25 mouse cellular contexts compared by ENCODE assay signal in the genomic region with DNA sequence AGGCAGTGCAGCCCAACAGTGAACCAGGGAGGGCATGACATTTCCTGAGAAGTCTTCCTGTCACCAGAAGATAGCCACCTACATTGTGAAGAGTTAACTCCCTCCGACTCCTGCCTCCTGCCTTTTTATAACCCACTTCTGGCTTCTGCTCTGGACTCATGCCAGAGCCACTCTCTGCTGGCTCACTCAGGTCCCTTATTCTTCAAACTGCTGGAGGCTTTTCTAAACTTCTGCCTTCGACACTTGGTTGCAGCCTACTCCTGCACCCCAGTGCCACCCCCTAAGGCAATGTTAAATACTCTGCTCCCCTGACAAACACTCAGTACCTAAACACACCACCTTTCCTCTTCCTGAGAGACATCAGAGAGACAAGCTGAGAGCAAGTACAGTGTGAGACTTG. TPM values are rescaled to one million over a fixed set of nuclear protein-coding genes. Genes with fewer than 3 reads are reported as not detected.
DNase-seq lines count a peak whose midpoint lies in the region; ATAC-seq lines count a peak whose summit lies in the region.
"Had no signal": no experiment of that assay in that cellular context is flagged by ENCODE, and none has a peak within 500 bp of the region (broad histone marks: within the 10 kb centered on the region; RNA-seq: fewer than 3 reads in every experiment).

No protein-coding gene starts in this region.

- no peak for DNase-seq in heart, postnatal 25 days (ENCODE audit: low spot score)
- DNase-seq in limb, embryonic 10.5 days (ENCODE audit: low spot score) = no peak
- peak; percentile 19 for DNase-seq in brain, adult 2 months (ENCODE audit: low read depth, low spot score)
- DNase-seq in lung, postnatal 10 days = peak; percentile 43
- DNase-seq in gastrocnemius, postnatal 4 days (ENCODE audit: low spot score in 2 of 2) = no peak
- DNase-seq: adrenal gland, postnatal 25 days; cerebellum, adult 11 months; cerebellum, postnatal 25 days; embryo, embryonic 11 days; gastrocnemius, adult 2 months; kidney, postnatal 4 days; retina, postnatal 1 day had no signal

- H3K4me2 ChIP-seq in heart, embryonic 13.5 days = peak overlapping the region; percentile 31; the same call in 1 of the 2 replicates
- H3K4me2 ChIP-seq in limb, embryonic 12.5 days = 0 out of 2 replicates have a peak overlapping the region, but pooled peaks have one; percentile 19
- H3K4me2 ChIP-seq: embryonic facial prominence, embryonic 13.5 days; forebrain, embryonic 12.5 days; heart, embryonic 12.5 days; kidney, embryonic 15.5 days; limb, embryonic 15.5 days had no signal

- no peaks in the 10 kb centered on the region for H3K36me3 ChIP-seq in heart, embryonic 13.5 days
- H3K36me3 ChIP-seq in limb, embryonic 12.5 days = no peaks in the 10 kb centered on the region
- no peaks in the 10 kb centered on the region for H3K36me3 ChIP-seq in limb, embryonic 10.5 days
- H3K36me3 ChIP-seq: embryonic facial prominence, embryonic 13.5 days; forebrain, embryonic 12.5 days; heart, embryonic 12.5 days; kidney, embryonic 15.5 days; limb, embryonic 15.5 days; midbrain, embryonic 10.5 days had no signal

- H3K4me1 ChIP-seq in heart, embryonic 13.5 days = peaks cover 23% of the 10 kb centered on the region
- peaks cover 23% of the 10 kb centered on the region for H3K4me1 ChIP-seq in limb, embryonic 12.5 days (replicated peaks)
- H3K4me1 ChIP-seq in limb, embryonic 10.5 days = peaks cover 19% of the 10 kb centered on the region

- peaks cover 73% of the 10 kb centered on the region for H3K27me3 ChIP-seq in heart, embryonic 13.5 days (replicated peaks)
- H3K27me3 ChIP-seq in limb, embryonic 12.5 days = no peaks in the 10 kb centered on the region
- H3K27me3 ChIP-seq in limb, embryonic 10.5 days (ENCODE audit: low read depth, poor library complexity, severe bottlenecking) = no peaks in the 10 kb centered on the region
- H3K27me3 ChIP-seq: forebrain, embryonic 12.5 days; kidney, embryonic 15.5 days; limb, embryonic 15.5 days had no signal

- H3K4me3 ChIP-seq in heart, embryonic 13.5 days = no peak overlapping the region
- no peak overlapping the region for H3K4me3 ChIP-seq in limb, embryonic 12.5 days (replicated peaks)
- H3K4me3 ChIP-seq in limb, embryonic 10.5 days = no peak overlapping the region
- H3K4me3 ChIP-seq: embryonic facial prominence, embryonic 13.5 days; erythroblast, embryonic 14.5 days; forebrain, embryonic 12.5 days; gastrocnemius, adult 2 months; heart, embryonic 12.5 days; kidney, embryonic 15.5 days; limb, embryonic 15.5 days; midbrain, embryonic 10.5 days had no signal

- H3K9ac ChIP-seq in heart, embryonic 13.5 days = peak overlapping the region; percentile 42; the same call in 1 of the 2 replicates
- H3K9ac ChIP-seq in limb, embryonic 12.5 days (replicated peaks) = no peak overlapping the region; the same call in 1 of the 2 replicates
- H3K9ac ChIP-seq: embryonic facial prominence, embryonic 13.5 days; forebrain, embryonic 12.5 days; heart, embryonic 12.5 days; kidney, embryonic 15.5 days; limb, embryonic 15.5 days; liver, embryonic 14.5 days had no signal

- H3K9me3 ChIP-seq in heart, embryonic 13.5 days = no peaks in the 10 kb centered on the region
- H3K9me3 ChIP-seq in limb, embryonic 12.5 days = no peaks in the 10 kb centered on the region
- no peaks in the 10 kb centered on the region for H3K9me3 ChIP-seq in limb, embryonic 10.5 days (replicated peaks)
- H3K9me3 ChIP-seq: embryonic facial prominence, embryonic 13.5 days; forebrain, embryonic 12.5 days; heart, embryonic 12.5 days; kidney, embryonic 15.5 days; limb, embryonic 15.5 days; midbrain, embryonic 10.5 days had no signal

- H3K27ac ChIP-seq in heart, embryonic 13.5 days (replicated peaks) = no peak overlapping the region
- H3K27ac ChIP-seq in limb, embryonic 12.5 days = peak overlapping the region; percentile 29; the same call in 1 of the 2 replicates
- no peak overlapping the region for H3K27ac ChIP-seq in limb, embryonic 10.5 days
- H3K27ac ChIP-seq: embryonic facial prominence, embryonic 13.5 days; forebrain, embryonic 12.5 days; gastrocnemius, adult 2 months; hindbrain, postnatal 0 days; kidney, embryonic 15.5 days; limb, embryonic 15.5 days; liver, embryonic 14.5 days; midbrain, embryonic 10.5 days had no signal

- intact Hi-C loops in heart, postnatal 25 days (cut with DNase I) = no loop called here

- WGBS in heart, embryonic 13.5 days = 8% methylated on average over 2 of the region's 2 CpGs
- WGBS in limb, embryonic 12.5 days = 21% methylated on average over 2 of the region's 2 CpGs
- 59% methylated on average over 2 of the region's 2 CpGs for WGBS in limb, embryonic 10.5 days

- no peak; the same call in 1 of the 2 replicates for ATAC-seq in heart, embryonic 13.5 days (ENCODE audit: extremely low read depth, insufficient number of reproducible peaks, low FRiP score, low TSS enrichment)
- ATAC-seq in limb, embryonic 12.5 days (ENCODE audit: insufficient number of reproducible peaks, insufficient read depth, low FRiP score, low TSS enrichment, low read depth) = no peak
- ATAC-seq: CD4-positive, CD25-positive, alpha-beta regulatory T cell, adult 4 months; hindbrain, postnatal 0 days; intestine, postnatal 0 days had no signal

RNA-seq across cellular contexts. Expression of gene Sox5, which starts 12.7 kb away (rescaled TPM):
- 11.2 and 12.1 TPM in 2 replicates for polyA plus RNA-seq in heart, embryonic 13.5 days (2015; fragmentation: Nextera tagmentation; extraction: Ambion mirVana)
- total RNA-seq in heart, postnatal 25 days (2021) = 1 to 10 TPM; 2.8 to 2.9 TPM
- 92.0 and 96.1 TPM in 2 replicates for polyA plus RNA-seq in limb, embryonic 12.5 days (2016; fragmentation: Nextera tagmentation; extraction: Ambion mirVana)
- 34.1 and 60.8 TPM in 2 replicates for polyA plus RNA-seq in limb, embryonic 10.5 days (2016; fragmentation: Nextera tagmentation; extraction: Ambion mirVana)
- 1 to 10 TPM; 3.3 to 3.9 TPM for total RNA-seq in gastrocnemius, postnatal 4 days (2021)
- polyA plus RNA-seq: erythroblast, embryonic 14.5 days had no signal

Comparison
In these comparisons a context has a peak if more than half of its experiments do, and no peak if none do; other contexts are left out.
1. DNase-seq: peak in brain, adult 2 months (single experiment) and lung, postnatal 10 days (single experiment); none in heart, postnatal 25 days (single experiment), limb, embryonic 10.5 days (single experiment) and gastrocnemius, postnatal 4 days (0 of 2).